ENCODE assay signal across 8 mouse cellular contexts in the genomic region with DNA sequence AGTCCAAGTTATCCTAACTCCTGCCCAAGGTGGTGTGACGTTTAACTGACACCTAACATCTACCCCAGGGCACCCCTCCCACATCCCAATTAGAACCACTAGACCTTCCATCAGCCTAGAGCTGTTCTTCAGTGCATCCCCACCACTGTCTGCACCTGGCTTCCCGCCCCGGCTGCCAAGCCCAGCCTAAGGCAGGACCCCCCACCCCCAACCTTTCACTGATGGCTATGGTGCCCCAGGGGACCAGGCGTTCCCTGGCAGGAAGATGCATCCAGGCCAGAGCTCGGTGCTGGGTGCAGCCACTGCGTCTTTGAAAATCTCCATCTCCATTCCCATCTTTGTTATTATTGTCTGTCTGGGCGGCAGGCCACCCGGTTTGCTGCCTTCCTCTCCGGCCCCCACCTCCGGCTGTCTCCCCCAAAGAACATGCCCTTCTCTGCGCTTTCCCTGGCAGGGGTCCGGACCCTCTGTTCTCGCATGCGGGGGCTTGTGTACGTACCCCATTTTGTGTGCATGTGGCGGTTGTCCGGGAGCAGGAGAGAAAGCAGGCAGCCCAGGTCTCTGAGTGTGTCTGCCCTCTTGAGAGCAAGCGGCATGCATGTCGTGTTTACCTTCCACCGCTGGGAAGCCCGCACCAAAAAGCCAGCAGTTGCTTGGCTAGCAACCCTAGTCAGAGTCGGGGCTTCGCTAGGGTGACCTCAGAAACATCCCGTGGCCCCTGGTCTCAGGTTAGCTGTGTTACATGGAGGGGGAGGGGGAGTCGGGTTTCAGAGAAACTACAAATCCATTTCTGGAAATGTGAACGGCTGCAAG.
DNase-seq lines count a peak whose midpoint lies in the region; ATAC-seq and TF ChIP-seq lines count a peak whose summit lies in the region.

No protein-coding gene starts in this region.

- no peaks in the 10 kb centered on the region for H3K27me3 ChIP-seq in heart, embryonic 15.5 days
- H3K27me3 ChIP-seq in heart, postnatal 0 days (ENCODE audit: control insufficient read depth, insufficient read depth, low read length), result no peaks in the 10 kb centered on the region

- no peak for ATAC-seq in heart, embryonic 15.5 days (replicated peaks; ENCODE audit: insufficient number of reproducible peaks, insufficient read depth, low FRiP score, low read depth)
- no peak for ATAC-seq in heart, postnatal 0 days (ENCODE audit: insufficient read depth, low read depth)

- no peak for DNase-seq in heart, adult 18-20 months
- peak; percentile 52 for DNase-seq in brain, embryonic 14.5 days (ENCODE audit: low read depth)
- DNase-seq in heart, postnatal 0 days (ENCODE audit: low spot score), result no peak
- DNase-seq in lung, postnatal 4 days, result peak; percentile 45 to 57
- DNase-seq in frontal cortex, postnatal 25 days (ENCODE audit: low spot score in 2 of 2), result no peak
- DNase-seq in frontal cortex, postnatal 10 days (ENCODE audit: low spot score in 2 of 2), result no peak
- no peak for DNase-seq in cerebellum, adult 18-20 months

- H3K4me1 ChIP-seq in heart, embryonic 15.5 days (replicated peaks), result peaks cover 61% of the 10 kb centered on the region
- peaks cover 31% of the 10 kb centered on the region for H3K4me1 ChIP-seq in heart, postnatal 0 days (ENCODE audit: control insufficient read depth, insufficient read depth)

- TF ChIP-seq EP300 in heart, postnatal 0 days (IDR thresholded peaks at IDR 0.05; ENCODE audit: low read depth), result no peak

- peak overlapping the region; percentile 64 for H3K4me3 ChIP-seq in heart, embryonic 15.5 days
- no peak overlapping the region for H3K4me3 ChIP-seq in heart, postnatal 0 days (ENCODE audit: low read depth, low read length)

- H3K4me2 ChIP-seq in heart, embryonic 15.5 days, result peak overlapping the region; percentile 90
- peak overlapping the region; percentile 83 for H3K4me2 ChIP-seq in heart, postnatal 0 days (ENCODE audit: low read depth, low read length)

- H3K9ac ChIP-seq in heart, embryonic 15.5 days, result peak overlapping the region; percentile 8; the same call in 1 of the 2 replicates
- H3K9ac ChIP-seq in heart, postnatal 0 days (replicated peaks; ENCODE audit: low read depth, low read length), result no peak overlapping the region

- H3K27ac ChIP-seq in heart, embryonic 15.5 days, result no peak overlapping the region
- no peak overlapping the region for H3K27ac ChIP-seq in heart, postnatal 0 days (ENCODE audit: low read depth)

- H3K9me3 ChIP-seq in heart, embryonic 15.5 days (replicated peaks), result no peaks in the 10 kb centered on the region
- H3K9me3 ChIP-seq in heart, postnatal 0 days (replicated peaks; ENCODE audit: control insufficient read depth, low read length), result no peaks in the 10 kb centered on the region

- H3K36me3 ChIP-seq in heart, embryonic 15.5 days, result no peaks in the 10 kb centered on the region
- H3K36me3 ChIP-seq in heart, postnatal 0 days (replicated peaks; ENCODE audit: control insufficient read depth, insufficient read depth, low read length), result peaks cover 4% of the 10 kb centered on the region; the same call in 1 of the 2 replicates

- no peak for TF ChIP-seq POLR2A in brain, embryonic 14.5 days (IDR thresholded peaks at IDR 0.05; ENCODE audit: borderline replicate concordance, extremely low read depth, insufficient read depth, insufficient read length, poor library complexity, severe bottlenecking)

- TF ChIP-seq CTCF in brain, embryonic 14.5 days (IDR thresholded peaks at IDR 0.05; ENCODE audit: borderline replicate concordance, extremely low read depth, insufficient read depth, insufficient read length), result peak; percentile 40; the same call in 1 of the 2 replicates
- no peak for TF ChIP-seq CTCF in heart, postnatal 0 days (IDR thresholded peaks at IDR 0.05; ENCODE audit: low read depth)

- 38% methylated on average over 26 of the region's 26 CpGs for WGBS in heart, embryonic 15.5 days
- WGBS in heart, postnatal 0 days, result 50% methylated on average over 26 of the region's 26 CpGs

Comparison
In these comparisons a context has a peak if more than half of its experiments do, and no peak if none do; other contexts are left out.
1. DNase-seq: peak in brain, embryonic 14.5 days (single experiment) and lung, postnatal 4 days (2 of 2); none in heart, adult 18-20 months (0 of 2), heart, postnatal 0 days (single experiment), frontal cortex, postnatal 25 days (0 of 2), frontal cortex, postnatal 10 days (0 of 2) and cerebellum, adult 18-20 months (0 of 2).